8 mouse cellular contexts compared by ENCODE assay signal in the genomic region with DNA sequence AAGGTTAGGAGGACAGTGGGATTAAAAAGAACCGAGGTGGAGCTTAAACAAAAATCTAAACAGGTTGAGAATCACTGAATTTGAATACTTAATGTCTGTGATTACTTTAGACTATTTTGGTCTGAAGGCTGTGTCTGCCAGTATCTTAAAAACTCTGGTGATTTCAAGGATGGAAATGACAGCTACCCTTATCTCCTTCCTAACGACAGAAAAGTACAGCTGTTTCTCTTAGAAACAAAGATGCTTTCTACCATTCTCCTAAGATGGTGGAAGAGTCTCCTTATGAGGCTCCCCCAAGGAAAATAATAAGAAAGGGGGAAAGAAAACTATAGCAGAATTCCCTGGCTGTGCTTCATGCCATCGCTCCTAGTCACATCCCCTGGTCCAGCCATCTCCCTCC. TPM values are rescaled to one million over a fixed set of nuclear protein-coding genes. Genes with fewer than 3 reads are reported as not detected.
DNase-seq lines count a peak whose midpoint lies in the region; ATAC-seq and TF ChIP-seq lines count a peak whose summit lies in the region.

No protein-coding gene starts in this region.

- peak overlapping the region; percentile 95 for H3K4me3 ChIP-seq in kidney, embryonic 14.5 days (ENCODE audit: low read length)
- peak overlapping the region; percentile 80 for H3K4me3 ChIP-seq in bone marrow macrophage, adult 2 months (ENCODE audit: insufficient read depth, low read length)
- H3K4me3 ChIP-seq in hindbrain, embryonic 13.5 days, result peak overlapping the region; percentile 96
- H3K4me3 ChIP-seq in midbrain, embryonic 13.5 days (replicated peaks), result peak overlapping the region; percentile 86

- TF ChIP-seq CTCF in bone marrow macrophage, adult 2 months (IDR thresholded peaks at IDR 0.05; ENCODE audit: low read depth, low read length), result no peak

- 6% methylated on average over 3 of the region's 3 CpGs for WGBS in kidney, embryonic 14.5 days
- WGBS in hindbrain, embryonic 13.5 days, result 12% methylated on average over 3 of the region's 3 CpGs
- WGBS in midbrain, embryonic 13.5 days, result 2% methylated on average over 3 of the region's 3 CpGs

- peak overlapping the region; percentile 98 for H3K9ac ChIP-seq in kidney, embryonic 14.5 days (ENCODE audit: low read depth, low read length)
- peak overlapping the region; percentile 99 for H3K9ac ChIP-seq in hindbrain, embryonic 13.5 days
- peak overlapping the region; percentile 96 for H3K9ac ChIP-seq in midbrain, embryonic 13.5 days (replicated peaks)

- H3K4me1 ChIP-seq in kidney, embryonic 14.5 days (ENCODE audit: control insufficient read depth, insufficient read depth, low read length), result no peaks in the 10 kb centered on the region
- peaks cover 4% of the 10 kb centered on the region; the same call in 1 of the 2 replicates for H3K4me1 ChIP-seq in bone marrow macrophage, adult 2 months (ENCODE audit: control insufficient read depth, insufficient read depth, low read length)
- peaks cover 17% of the 10 kb centered on the region for H3K4me1 ChIP-seq in hindbrain, embryonic 13.5 days (replicated peaks)
- peaks cover 18% of the 10 kb centered on the region for H3K4me1 ChIP-seq in midbrain, embryonic 13.5 days (replicated peaks)

- TF ChIP-seq POLR2A in bone marrow macrophage, adult 2 months (IDR thresholded peaks at IDR 0.05; ENCODE audit: borderline replicate concordance, low read depth, low read length), result no peak

- peak overlapping the region; percentile 97; the same call in 1 of the 2 replicates for H3K27ac ChIP-seq in kidney, embryonic 14.5 days (ENCODE audit: low read depth, low read length)
- peak overlapping the region; percentile 74; the same call in 1 of the 2 replicates for H3K27ac ChIP-seq in bone marrow macrophage, adult 2 months (ENCODE audit: insufficient read depth, low read depth, low read length)
- H3K27ac ChIP-seq in hindbrain, embryonic 13.5 days, result peak overlapping the region; percentile 98
- H3K27ac ChIP-seq in midbrain, embryonic 13.5 days, result peak overlapping the region; percentile 98

- H3K4me2 ChIP-seq in kidney, embryonic 14.5 days (replicated peaks; ENCODE audit: low read depth, low read length), result peak overlapping the region; percentile 81
- H3K4me2 ChIP-seq in hindbrain, embryonic 13.5 days, result peak overlapping the region; percentile 66
- peak overlapping the region; percentile 71 for H3K4me2 ChIP-seq in midbrain, embryonic 13.5 days (replicated peaks)

- ATAC-seq in kidney, embryonic 14.5 days (ENCODE audit: low FRiP score, low TSS enrichment), result no peak
- no peak; the same call in 1 of the 2 replicates for ATAC-seq in hindbrain, embryonic 13.5 days (ENCODE audit: low FRiP score)
- ATAC-seq in midbrain, embryonic 13.5 days, result no peak

- H3K9me3 ChIP-seq in kidney, embryonic 14.5 days (ENCODE audit: control insufficient read depth, low read length), result no peaks in the 10 kb centered on the region
- no peaks in the 10 kb centered on the region for H3K9me3 ChIP-seq in hindbrain, embryonic 13.5 days
- no peaks in the 10 kb centered on the region for H3K9me3 ChIP-seq in midbrain, embryonic 13.5 days

- H3K36me3 ChIP-seq in kidney, embryonic 14.5 days (ENCODE audit: control insufficient read depth, insufficient read depth, low read length), result peaks cover 7% of the 10 kb centered on the region; the same call in 1 of the 2 replicates
- peaks cover 2% of the 10 kb centered on the region for H3K36me3 ChIP-seq in hindbrain, embryonic 13.5 days
- peaks cover 3% of the 10 kb centered on the region; the same call in 1 of the 2 replicates for H3K36me3 ChIP-seq in midbrain, embryonic 13.5 days

- no peak for DNase-seq in kidney, adult 8-10 months
- DNase-seq in urinary bladder, adult 2 months (ENCODE audit: low spot score), result no peak
- DNase-seq in layer of hippocampus, postnatal 10 days (ENCODE audit: low spot score in 2 of 2), result no peak
- DNase-seq in layer of hippocampus, adult 9-11 months, result no peak

- no peaks in the 10 kb centered on the region for H3K27me3 ChIP-seq in kidney, embryonic 14.5 days (ENCODE audit: control insufficient read depth, insufficient read depth, low read length)
- no peaks in the 10 kb centered on the region for H3K27me3 ChIP-seq in hindbrain, embryonic 13.5 days
- H3K27me3 ChIP-seq in midbrain, embryonic 13.5 days, result no peaks in the 10 kb centered on the region

RNA-seq across cellular contexts. Expression of gene Rc3h2, which starts 0.8 kb away (rescaled TPM):
- polyA plus RNA-seq in kidney, embryonic 14.5 days (2014; fragmentation: Nextera tagmentation; extraction: Ambion mirVana), result 21.1 and 22.8 TPM in 2 replicates
- polyA plus RNA-seq in bone marrow macrophage, adult 2 months (2012; ENCODE audit: insufficient read depth, insufficient read length, missing spikeins), result 28.4 and 34.9 TPM in 2 replicates
- 23.1 and 24.6 TPM in 2 replicates for polyA plus RNA-seq in hindbrain, embryonic 13.5 days (2015; fragmentation: Nextera tagmentation; extraction: Ambion mirVana)
- 26.1 and 28.0 TPM in 2 replicates for polyA plus RNA-seq in midbrain, embryonic 13.5 days (2015; fragmentation: Nextera tagmentation; extraction: Ambion mirVana)
- polyA plus RNA-seq in urinary bladder, adult 2 months (2012; rRNA removed), result 13.1 and 15.9 TPM in 2 replicates
- total RNA-seq in layer of hippocampus, postnatal 10 days (2021), result 10 to 100 TPM; 78.7 to 82.2 TPM

RNA-seq across cellular contexts. Expression of gene Zbtb26, which starts 21.0 kb away (rescaled TPM):
- polyA plus RNA-seq in kidney, embryonic 14.5 days (2014; fragmentation: Nextera tagmentation; extraction: Ambion mirVana), result 8.5 and 11.0 TPM in 2 replicates
- polyA plus RNA-seq in bone marrow macrophage, adult 2 months (2012; ENCODE audit: insufficient read depth, insufficient read length, missing spikeins), result 7.2 and 9.2 TPM in 2 replicates
- polyA plus RNA-seq in hindbrain, embryonic 13.5 days (2015; fragmentation: Nextera tagmentation; extraction: Ambion mirVana), result 8.5 and 8.7 TPM in 2 replicates
- polyA plus RNA-seq in midbrain, embryonic 13.5 days (2015; fragmentation: Nextera tagmentation; extraction: Ambion mirVana), result 9.7 and 9.9 TPM in 2 replicates
- 4.9 and 5.2 TPM in 2 replicates for polyA plus RNA-seq in urinary bladder, adult 2 months (2012; rRNA removed)
- total RNA-seq in layer of hippocampus, postnatal 10 days (2021), result 1 to 10 TPM; 8.8 to 8.9 TPM

RNA-seq across cellular contexts. Expression of gene Zbtb6, which starts 21.1 kb away (rescaled TPM):
- polyA plus RNA-seq in kidney, embryonic 14.5 days (2014; fragmentation: Nextera tagmentation; extraction: Ambion mirVana), result 4.2 and 5.4 TPM in 2 replicates
- 14.2 and 14.6 TPM in 2 replicates for polyA plus RNA-seq in bone marrow macrophage, adult 2 months (2012; ENCODE audit: insufficient read depth, insufficient read length, missing spikeins)
- 14.1 and 15.1 TPM in 2 replicates for polyA plus RNA-seq in hindbrain, embryonic 13.5 days (2015; fragmentation: Nextera tagmentation; extraction: Ambion mirVana)
- 15.9 TPM in 2 replicates for polyA plus RNA-seq in midbrain, embryonic 13.5 days (2015; fragmentation: Nextera tagmentation; extraction: Ambion mirVana)
- polyA plus RNA-seq in urinary bladder, adult 2 months (2012; rRNA removed), result 8.7 and 9.6 TPM in 2 replicates
- total RNA-seq in layer of hippocampus, postnatal 10 days (2021), result 10 to 100 TPM; 14.9 to 16.3 TPM

RNA-seq across cellular contexts. Expression of gene Rabgap1, which starts 21.2 kb away (rescaled TPM):
- 54.8 and 69.1 TPM in 2 replicates for polyA plus RNA-seq in kidney, embryonic 14.5 days (2014; fragmentation: Nextera tagmentation; extraction: Ambion mirVana)
- 34.3 and 35.0 TPM in 2 replicates for polyA plus RNA-seq in bone marrow macrophage, adult 2 months (2012; ENCODE audit: insufficient read depth, insufficient read length, missing spikeins)
- polyA plus RNA-seq in hindbrain, embryonic 13.5 days (2015; fragmentation: Nextera tagmentation; extraction: Ambion mirVana), result 60.1 and 63.3 TPM in 2 replicates
- 60.2 and 67.7 TPM in 2 replicates for polyA plus RNA-seq in midbrain, embryonic 13.5 days (2015; fragmentation: Nextera tagmentation; extraction: Ambion mirVana)
- 30.5 and 34.1 TPM in 2 replicates for polyA plus RNA-seq in urinary bladder, adult 2 months (2012; rRNA removed)
- 100 to 1,000 TPM; 101 to 103 TPM for total RNA-seq in layer of hippocampus, postnatal 10 days (2021)
